Mouse (Mus musculus): ENCODE results near the gene Cwf19l2. TPM values are rescaled to one million over a fixed set of nuclear protein-coding genes. Genes with fewer than 3 reads are reported as not detected.

The Cwf19l2 gene
- polyA plus RNA-seq, 1 experiment from 2014 or later = 10.6 TPM

Other genes starting within 250 kb of the Cwf19l2 start
- 14.0 and 16.3 TPM in 2 replicates for gene Alkbh8, start 68.5 kb upstream of the Cwf19l2 start, polyA plus RNA-seq (2015; fragmentation: Nextera tagmentation; extraction: Ambion mirVana)
- gene Gucy1a2, start 129.2 kb downstream of the Cwf19l2 start, polyA plus RNA-seq (2015; fragmentation: Nextera tagmentation; extraction: Ambion mirVana) = 0.85 and 0.91 TPM in 2 replicates